Mouse (Mus musculus) embryonic facial prominence, embryonic 12.5 days (tissue): Measurements from ENCODE around the gene Kif26b. TPM values are rescaled to one million over a fixed set of nuclear protein-coding genes. Genes with fewer than 3 reads are reported as not detected.

Experiments used
- ATAC-seq: fragments of 200-750 bp; cut with Nextera tagmentation; 2 replicates; pipeline ENCODE4 v1.8.0; 2017; ENCODE audit not compliant: insufficient number of reproducible peaks, insufficient read depth, low FRiP score, low TSS enrichment
- H3K27ac ChIP-seq: fragments of 300-500 bp; sonication (generic); 2 replicates; pipeline ENCODE4 v1.5.1; 2016; ENCODE audit warnings: mild to moderate bottlenecking
- H3K27me3 ChIP-seq: fragments of 300-500 bp; sonication (generic); 2 replicates; pipeline ENCODE4 v1.6.1; 2016; ENCODE audit warnings: mild to moderate bottlenecking, moderate library complexity
- H3K36me3 ChIP-seq: fragments of 300-500 bp; sonication (generic); 2 replicates; pipeline ENCODE4 v1.6.1; 2016; ENCODE audit warnings: mild to moderate bottlenecking
- H3K4me1 ChIP-seq: fragments of 300-500 bp; sonication (generic); 2 replicates; pipeline ENCODE4 v1.6.1; 2016
- H3K4me2 ChIP-seq: fragments of 300-500 bp; sonication (generic); replicated peaks from 2 replicates; pipeline ENCODE4 v1.6.1; 2016; ENCODE audit warnings: mild to moderate bottlenecking, moderate library complexity
- H3K4me3 ChIP-seq: fragments of 300-500 bp; sonication (generic); 2 replicates; pipeline ENCODE4 v1.5.1; 2016; ENCODE audit warnings: mild to moderate bottlenecking
- H3K9ac ChIP-seq: fragments of 300-500 bp; sonication (generic); 2 replicates; pipeline ENCODE4 v1.6.1; 2016; ENCODE audit warnings: mild to moderate bottlenecking, moderate library complexity
- H3K9me3 ChIP-seq: fragments of 300-500 bp; sonication (generic); 2 replicates; pipeline ENCODE4 v1.6.1; 2016; ENCODE audit warnings: mild to moderate bottlenecking, moderate library complexity
- WGBS: fragments of 180-500 bp; shearing (Covaris S2); methylation state at CpG from one replicate; pipeline ENCODE4 v1.1.7; 2016; 5-methylcytosine and 5-hydroxymethylcytosine counted together
- polyA plus RNA-seq: library from polyadenylated mRNA; unstranded; fragments of >200 nt; fragmentation: Nextera tagmentation; extraction: Ambion mirVana; gene quantifications from 2 replicates; pipeline ENCODE4 v1.2.1, GENCODE M21; 2016

The Kif26b gene
- polyA plus RNA-seq, 1 experiment from 2014 or later = 34.3 TPM

GRCm38 (mm10) chr1:178703496-178703895 lies 174.6 kb downstream of the Kif26b start:
- H3K4me2 ChIP-seq = no peak overlapping the region
- WGBS = 39% methylated on average over 8 of the region's 8 CpGs

GRCm38 (mm10) chr1:178707925-178708351 lies 179.0 kb downstream of the Kif26b start:
- no peaks in the 10 kb centered on the region for H3K9me3 ChIP-seq
- H3K27ac ChIP-seq = no peak overlapping the region
- WGBS = 67% methylated on average over 7 of the region's 7 CpGs
- no peaks in the 10 kb centered on the region for H3K36me3 ChIP-seq
- H3K27me3 ChIP-seq = no peaks in the 10 kb centered on the region
- H3K4me1 ChIP-seq = no peaks in the 10 kb centered on the region
- ATAC-seq = no peak
- H3K4me3 ChIP-seq = no peak overlapping the region
- H3K4me2 ChIP-seq = no peak overlapping the region
- no peak overlapping the region for H3K9ac ChIP-seq

More at GRCm38 (mm10) chr1:178703496-178703895, 174.6 kb downstream of the Kif26b start:
- Histone ChIP-seq H3K4me1 (peaks cover 2% of the 10 kb centered on the region; the same call in 1 of the 2 replicates), H3K4me3 (no peak overlapping the region), H3K9me3 (no peaks in the 10 kb centered on the region), H3K27ac (no peak overlapping the region), H3K36me3 (no peaks in the 10 kb centered on the region), H3K9ac (no peak overlapping the region), H3K27me3 (no peaks in the 10 kb centered on the region)
- ATAC-seq = no peak

- Histone ChIP-seq H3K9me3 (no peaks in the 10 kb centered on the region), H3K36me3 (no peaks in the 10 kb centered on the region), H3K4me1 (no peaks in the 10 kb centered on the region), H3K27ac (no peak overlapping the region), H3K4me2 (no peak overlapping the region), H3K27me3 (no peaks in the 10 kb centered on the region), H3K9ac (no peak overlapping the region), H3K4me3 (no peak overlapping the region)
- 100% methylated on average over 1 of the region's 1 CpGs for WGBS
- no peak for ATAC-seq
Measured at GRCm38 (mm10) chr1:178708356-178708755, 179.4 kb downstream of the Kif26b start.

GRCm38 (mm10) chr1:178712189-178712873 lies 183.4 kb downstream of the Kif26b start:
- H3K4me1 ChIP-seq = no peaks in the 10 kb centered on the region
- H3K36me3 ChIP-seq = peaks cover 14% of the 10 kb centered on the region
- no peaks in the 10 kb centered on the region for H3K9me3 ChIP-seq
- no peak overlapping the region for H3K9ac ChIP-seq
- H3K27me3 ChIP-seq = no peaks in the 10 kb centered on the region
- no peak overlapping the region for H3K4me3 ChIP-seq
- H3K4me2 ChIP-seq = no peak overlapping the region
- no peak overlapping the region for H3K27ac ChIP-seq
- 84% methylated on average over 9 of the region's 9 CpGs for WGBS
- no peak for ATAC-seq

GRCm38 (mm10) chr1:178714209-178714608 lies 185.3 kb downstream of the Kif26b start:
- H3K9me3 ChIP-seq = no peaks in the 10 kb centered on the region
- WGBS = 92% methylated on average over 5 of the region's 5 CpGs
- no peak overlapping the region for H3K4me3 ChIP-seq
- no peak overlapping the region for H3K9ac ChIP-seq
- no peaks in the 10 kb centered on the region for H3K27me3 ChIP-seq
- no peak for ATAC-seq
- no peaks in the 10 kb centered on the region for H3K4me1 ChIP-seq
- no peak overlapping the region for H3K27ac ChIP-seq
- H3K4me2 ChIP-seq = no peak overlapping the region
- H3K36me3 ChIP-seq = peaks cover 15% of the 10 kb centered on the region

GRCm38 (mm10) chr1:178716411-178716810 lies 187.5 kb downstream of the Kif26b start:
- H3K4me2 ChIP-seq = no peak overlapping the region
- H3K27me3 ChIP-seq = no peaks in the 10 kb centered on the region
- H3K4me3 ChIP-seq = no peak overlapping the region
- WGBS = 46% methylated on average over 2 of the region's 2 CpGs
- ATAC-seq = no peak
- H3K9me3 ChIP-seq = no peaks in the 10 kb centered on the region
- peaks cover 18% of the 10 kb centered on the region for H3K36me3 ChIP-seq
- peaks cover 8% of the 10 kb centered on the region; the same call in 1 of the 2 replicates for H3K4me1 ChIP-seq
- H3K9ac ChIP-seq = no peak overlapping the region
- no peak overlapping the region for H3K27ac ChIP-seq

GRCm38 (mm10) chr1:178720821-178721220 lies 191.9 kb downstream of the Kif26b start:
- H3K4me3 ChIP-seq = no peak overlapping the region
- no peak overlapping the region for H3K9ac ChIP-seq
- WGBS = 69% methylated on average over 2 of the region's 2 CpGs
- no peak for ATAC-seq
- H3K27ac ChIP-seq = no peak overlapping the region
- no peak overlapping the region for H3K4me2 ChIP-seq
- H3K9me3 ChIP-seq = no peaks in the 10 kb centered on the region
- H3K4me1 ChIP-seq = peaks cover 10% of the 10 kb centered on the region; the same call in 1 of the 2 replicates
- H3K27me3 ChIP-seq = no peaks in the 10 kb centered on the region
- peaks cover 14% of the 10 kb centered on the region for H3K36me3 ChIP-seq

- no peak overlapping the region for H3K4me2 ChIP-seq
- no peaks in the 10 kb centered on the region for H3K9me3 ChIP-seq
- WGBS = 91% methylated on average over 4 of the region's 4 CpGs
- H3K27me3 ChIP-seq = no peaks in the 10 kb centered on the region
- H3K9ac ChIP-seq = no peak overlapping the region
- 0 out of 2 replicates have a peak, but pooled peaks cover 3% of the 10 kb centered on the region for H3K36me3 ChIP-seq
- H3K4me1 ChIP-seq = peaks cover 10% of the 10 kb centered on the region; the same call in 1 of the 2 replicates
- ATAC-seq = no peak
- no peak overlapping the region for H3K27ac ChIP-seq
- H3K4me3 ChIP-seq = no peak overlapping the region
Measured at GRCm38 (mm10) chr1:178722793-178723192, 193.9 kb downstream of the Kif26b start.

GRCm38 (mm10) chr1:178725536-178725935 lies 196.6 kb downstream of the Kif26b start:
- Histone ChIP-seq H3K4me2 (no peak overlapping the region), H3K9me3 (no peaks in the 10 kb centered on the region), H3K4me1 (peaks cover 16% of the 10 kb centered on the region), H3K9ac (no peak overlapping the region), H3K4me3 (no peak overlapping the region), H3K27ac (no peak overlapping the region), H3K27me3 (no peaks in the 10 kb centered on the region), H3K36me3 (no peaks in the 10 kb centered on the region)
- no peak for ATAC-seq
- 70% methylated on average over 3 of the region's 3 CpGs for WGBS

GRCm38 (mm10) chr1:178728256-178728655 lies 199.3 kb downstream of the Kif26b start:
- no peak overlapping the region for H3K4me2 ChIP-seq

GRCm38 (mm10) chr1:178730271-178730670 lies 201.3 kb downstream of the Kif26b start:
- Histone ChIP-seq H3K4me3 (no peak overlapping the region), H3K9me3 (no peaks in the 10 kb centered on the region), H3K27ac (no peak overlapping the region), H3K4me2 (no peak overlapping the region), H3K9ac (no peak overlapping the region), H3K36me3 (no peaks in the 10 kb centered on the region), H3K27me3 (no peaks in the 10 kb centered on the region), H3K4me1 (peaks cover 10% of the 10 kb centered on the region)
- ATAC-seq = no peak
- 96% methylated on average over 3 of the region's 3 CpGs for WGBS

More at GRCm38 (mm10) chr1:178728256-178728655, 199.3 kb downstream of the Kif26b start:
- no peak overlapping the region for H3K9ac ChIP-seq
- H3K36me3 ChIP-seq = no peaks in the 10 kb centered on the region
- no peak overlapping the region for H3K27ac ChIP-seq
- ATAC-seq = no peak
- peaks cover 6% of the 10 kb centered on the region for H3K4me1 ChIP-seq
- H3K27me3 ChIP-seq = no peaks in the 10 kb centered on the region
- H3K9me3 ChIP-seq = no peaks in the 10 kb centered on the region
- WGBS = 62% methylated on average over 6 of the region's 6 CpGs
- H3K4me3 ChIP-seq = no peak overlapping the region

- Histone ChIP-seq H3K36me3 (no peaks in the 10 kb centered on the region), H3K27ac (no peak overlapping the region), H3K9ac (no peak overlapping the region), H3K4me3 (no peak overlapping the region), H3K4me1 (peaks cover 8% of the 10 kb centered on the region), H3K9me3 (no peaks in the 10 kb centered on the region), H3K4me2 (no peak overlapping the region), H3K27me3 (no peaks in the 10 kb centered on the region)
- ATAC-seq = no peak
- 76% methylated on average over 9 of the region's 9 CpGs for WGBS
Measured at GRCm38 (mm10) chr1:178733035-178733434, 204.1 kb downstream of the Kif26b start.
